ENCODE assay signal across 22 mouse cellular contexts in genomic region chr2:66209353-66209752, GRCm38 (mm10). TPM values are rescaled to one million over a fixed set of nuclear protein-coding genes. Genes with fewer than 3 reads are reported as not detected.
A peak's percentile ranks its signal among the peaks of the same experiment; 100 is the strongest.
DNase-seq lines count a peak whose midpoint lies in the region; ATAC-seq and TF ChIP-seq lines count a peak whose summit lies in the region.
"Had no signal": no experiment of that assay in that cellular context is flagged by ENCODE, and none has a peak within 500 bp of the region (broad histone marks: within the 10 kb centered on the region; RNA-seq: fewer than 3 reads in every experiment).

No protein-coding gene starts in this region.

- no peak overlapping the region for H3K4me2 ChIP-seq in lung, embryonic 14.5 days
- no peak overlapping the region for H3K4me2 ChIP-seq in lung, postnatal 0 days (replicated peaks; ENCODE audit: low read depth, low read length)

- DNase-seq in heart, adult 11 months = peak; percentile 56
- DNase-seq in heart, postnatal 4 days = no peak
- no peak for DNase-seq in layer of hippocampus, adult 2 months (ENCODE audit: low spot score in 2 of 2)
- no peak for DNase-seq in layer of hippocampus, postnatal 25 days (ENCODE audit: extremely low spot score in 1 of 2, low spot score in 1 of 2)
- no peak for DNase-seq in lung, embryonic 14.5 days
- DNase-seq in lung, postnatal 0 days (ENCODE audit: low spot score) = no peak
- DNase-seq: adrenal gland, adult 2 months; adrenal gland, adult 8-10 months; adrenal gland, postnatal 10 days; adrenal gland, postnatal 14 days; adrenal gland, postnatal 25 days; adrenal gland, postnatal 36 days; B cell, adult 2 months; cerebellum, adult 11 months; cerebellum, adult 11-12 months; cerebellum, adult 18-20 months had no signal

- ATAC-seq in lung, embryonic 14.5 days (ENCODE audit: insufficient read depth) = peak; percentile 56; the same call in 1 of the 2 replicates
- ATAC-seq in lung, postnatal 0 days = no peak
- ATAC-seq: activated CD4-positive, CD25-positive, alpha-beta regulatory T cell, adult 4 months; CD4-positive, CD25-positive, alpha-beta regulatory T cell, adult 4 months; Patski had no signal

- TF ChIP-seq EP300 in lung, postnatal 0 days (IDR thresholded peaks at IDR 0.05) = no peak

- H3K4me3 ChIP-seq in layer of hippocampus, adult 2 months = no peak overlapping the region
- no peak overlapping the region for H3K4me3 ChIP-seq in lung, embryonic 14.5 days (ENCODE audit: low read depth, low read length)
- H3K4me3 ChIP-seq in lung, postnatal 0 days (ENCODE audit: low read depth, low read length) = no peak overlapping the region

- no peaks in the 10 kb centered on the region for H3K4me1 ChIP-seq in lung, embryonic 14.5 days (ENCODE audit: insufficient read depth)
- H3K4me1 ChIP-seq in lung, postnatal 0 days (ENCODE audit: insufficient read depth, low read depth, low read length) = no peaks in the 10 kb centered on the region

- no peaks in the 10 kb centered on the region for H3K27me3 ChIP-seq in lung, embryonic 14.5 days (ENCODE audit: insufficient read depth, low read length)
- H3K27me3 ChIP-seq in lung, postnatal 0 days (replicated peaks; ENCODE audit: insufficient read depth, low read length) = no peaks in the 10 kb centered on the region
- H3K27me3 ChIP-seq: CH12.LX, Patski had no signal

- H3K9me3 ChIP-seq in lung, embryonic 14.5 days (ENCODE audit: low read depth, low read length) = no peaks in the 10 kb centered on the region
- H3K9me3 ChIP-seq in lung, postnatal 0 days (ENCODE audit: low read length) = no peaks in the 10 kb centered on the region

- WGBS in lung, embryonic 14.5 days = 95% methylated on average over 13 of the region's 13 CpGs
- WGBS in lung, postnatal 0 days = 95% methylated on average over 13 of the region's 13 CpGs

- peaks cover 25% of the 10 kb centered on the region for H3K36me3 ChIP-seq in lung, embryonic 14.5 days (ENCODE audit: insufficient read depth)
- H3K36me3 ChIP-seq in lung, postnatal 0 days (ENCODE audit: insufficient read depth, low read length) = no peaks in the 10 kb centered on the region
- H3K36me3 ChIP-seq: G1E had no signal

- H3K9ac ChIP-seq in lung, embryonic 14.5 days = no peak overlapping the region
- no peak overlapping the region for H3K9ac ChIP-seq in lung, postnatal 0 days (replicated peaks; ENCODE audit: low read depth)

- TF ChIP-seq CTCF in layer of hippocampus, adult 2 months (conservative IDR thresholded peaks at IDR 0.05) = no peak
- TF ChIP-seq CTCF in lung, embryonic 14.5 days (IDR thresholded peaks at IDR 0.05; ENCODE audit: low read depth) = no peak
- TF ChIP-seq CTCF in lung, postnatal 0 days (IDR thresholded peaks at IDR 0.05) = no peak

- peak overlapping the region; percentile 43; the same call in 1 of the 2 replicates for H3K27ac ChIP-seq in layer of hippocampus, adult 2 months
- H3K27ac ChIP-seq in lung, embryonic 14.5 days (ENCODE audit: low read depth) = no peak overlapping the region
- H3K27ac ChIP-seq in lung, postnatal 0 days (ENCODE audit: low read length) = no peak overlapping the region

RNA-seq across cellular contexts. Expression of gene Ttc21b, which starts 47.1 kb away (rescaled TPM):
- 1 to 10 TPM; 3.3 to 3.9 TPM for total RNA-seq in heart, postnatal 4 days (2021)
- total RNA-seq in layer of hippocampus, adult 2 months (2021) = 10 to 100 TPM; 10.8 to 13.0 TPM
- 10 to 100 TPM; 10.5 to 10.8 TPM for total RNA-seq in layer of hippocampus, postnatal 25 days (2021)
- polyA plus RNA-seq in lung, embryonic 14.5 days (2014; fragmentation: Nextera tagmentation; extraction: Ambion mirVana) = 16.2 and 18.2 TPM in 2 replicates
- 4.9 and 6.3 TPM in 2 replicates for polyA plus RNA-seq in lung, postnatal 0 days (2015; fragmentation: Nextera tagmentation; extraction: Ambion mirVana)
- total RNA-seq: CH12.LX, MEL had no signal
- polyA plus RNA-seq: G1E had no signal
